Mouse (Mus musculus) heart, postnatal 4 days (tissue): ENCODE measurements around the gene Imp3. TPM values are rescaled to one million over a fixed set of nuclear protein-coding genes. Genes with fewer than 3 reads are reported as not detected.
"Not testable (repeated sequence)": the region's sequence is repeated elsewhere in the genome, so short reads cannot be mapped to it uniquely, and the experiment has no call there.

Experiments
- DNase-seq: peaks from one replicate; pipeline ENCODE4 v3.0.0; 2021
- total RNA-seq, 2 experiments: library from RNA; stranded (reverse); gene quantifications; 2 replicates each; pipeline ENCODE4 v1.2.3; 2021

The Imp3 gene
- total RNA-seq, 2 experiments from 2014 or later: 53.5 to 54.4 TPM

- peak; percentile 19 for DNase-seq
Observed at GRCm38 (mm10) chr9:56923841-56924650, 13.2 kb upstream of the Imp3 start.

GRCm38 (mm10) chr9:56924651-56925027 is 12.6 kb upstream of the Imp3 start:
- DNase-seq: peak; percentile 97

GRCm38 (mm10) chr9:56925291-56926024 is 11.8 kb upstream of the Imp3 start:
- peak; percentile 16 for DNase-seq

- no peak for DNase-seq
Observed at GRCm38 (mm10) chr9:56926025-56926360, 11.3 kb upstream of the Imp3 start.

GRCm38 (mm10) chr9:56926387-56926786 is 10.9 kb upstream of the Imp3 start:
- DNase-seq: no peak

- peak; percentile 52 for DNase-seq
Observed at GRCm38 (mm10) chr9:56927191-56928012, 9.9 kb upstream of the Imp3 start.

GRCm38 (mm10) chr9:56928041-56928811 is 9.0 kb upstream of the Imp3 start, which contains the start of gene Snx33:
TSS of gene Snx33 (minus strand) at chr9:56928371.
- peak; percentile 97 for DNase-seq

- no peak for DNase-seq
Observed at GRCm38 (mm10) chr9:56929496-56929895, 7.8 kb upstream of the Imp3 start.

- no peak for DNase-seq
Observed at GRCm38 (mm10) chr9:56930556-56930955, 6.7 kb upstream of the Imp3 start.

GRCm38 (mm10) chr9:56936861-56937222 is 433 bp upstream of the Imp3 start:
- no peak for DNase-seq

- DNase-seq: peak; percentile 17
Observed at GRCm38 (mm10) chr9:56938374-56938773, 1.1 kb downstream of the Imp3 start.

GRCm38 (mm10) chr9:56947481-56947880 is 10.2 kb downstream of the Imp3 start:
- peak; percentile 61 for DNase-seq

- not testable (repeated sequence) for DNase-seq
Observed at GRCm38 (mm10) chr9:56948699-56949098, 11.4 kb downstream of the Imp3 start.

GRCm38 (mm10) chr9:56949767-56950166 is 12.5 kb downstream of the Imp3 start:
- peak; percentile 7 for DNase-seq

- peak; percentile 98 for DNase-seq
Observed at GRCm38 (mm10) chr9:56950414-56951400, 13.4 kb downstream of the Imp3 start, which contains the start of gene Snupn. TSS of gene Snupn (plus strand) at chr9:56950878.

GRCm38 (mm10) chr9:56953562-56953961 is 16.3 kb downstream of the Imp3 start:
- no peak for DNase-seq

- DNase-seq: peak; percentile 17
Observed at GRCm38 (mm10) chr9:56956966-56957675, 19.8 kb downstream of the Imp3 start.

- no peak for DNase-seq
Observed at GRCm38 (mm10) chr9:56958689-56959088, 21.4 kb downstream of the Imp3 start.

- no peak for DNase-seq
Observed at GRCm38 (mm10) chr9:56961591-56961990, 24.3 kb downstream of the Imp3 start.

GRCm38 (mm10) chr9:56970158-56970557 is 32.9 kb downstream of the Imp3 start:
- DNase-seq: no peak
